Mouse (Mus musculus): ENCODE results near the gene Adgrf3.
"Not testable (repeated sequence)": the region's sequence is repeated elsewhere in the genome, so short reads cannot be mapped to it uniquely, and the experiment has no call there.

The Adgrf3 gene

DNA sequence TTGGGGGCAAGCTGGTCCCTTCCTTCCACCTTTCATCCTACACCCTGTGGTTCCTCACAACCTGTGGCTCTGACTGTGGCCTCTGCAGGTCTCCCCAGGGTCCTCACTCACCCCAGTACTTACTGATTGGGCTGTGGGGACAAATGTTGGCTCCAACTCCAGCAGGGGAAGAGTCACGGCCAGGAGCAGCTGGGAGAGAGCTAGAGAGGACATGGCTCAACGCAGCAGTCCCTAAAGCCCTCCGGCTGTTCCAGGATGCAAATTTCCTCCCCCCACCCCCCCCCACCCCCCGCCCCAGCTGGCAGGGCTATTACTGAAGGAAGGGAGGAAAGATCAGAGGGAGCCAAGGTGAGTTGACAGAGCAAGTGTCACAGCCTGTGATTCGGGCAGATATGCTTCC lies at the start of gene Adgrf3:
TSS of gene Adgrf3 (minus strand) at position 230 of the 400 bp plus-strand sequence.
- no peak for DNase-seq (ENCODE audit: low spot score in 2 of 2)

DNA sequence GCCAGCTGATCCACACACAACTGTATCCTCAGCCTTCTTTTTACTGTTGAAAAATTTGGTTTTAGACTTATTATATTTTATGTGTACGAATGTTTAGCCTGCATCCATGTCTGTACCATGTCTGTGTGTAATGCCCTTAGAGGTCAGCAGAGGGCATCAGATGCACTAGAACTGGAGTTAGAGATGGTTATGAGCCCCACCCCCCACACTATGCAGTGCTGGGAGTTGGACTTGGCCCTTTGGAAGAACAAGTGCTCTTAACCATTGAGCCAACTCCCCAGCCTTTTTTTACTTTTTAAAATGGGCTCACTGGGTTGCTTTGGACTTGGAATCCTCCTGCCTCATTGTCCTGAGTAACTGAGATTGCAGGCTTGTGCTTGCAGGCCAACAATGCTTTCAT lies 42.1 kb upstream of the Adgrf3 start:
- no peak for DNase-seq (ENCODE audit: low spot score in 2 of 2)

DNA sequence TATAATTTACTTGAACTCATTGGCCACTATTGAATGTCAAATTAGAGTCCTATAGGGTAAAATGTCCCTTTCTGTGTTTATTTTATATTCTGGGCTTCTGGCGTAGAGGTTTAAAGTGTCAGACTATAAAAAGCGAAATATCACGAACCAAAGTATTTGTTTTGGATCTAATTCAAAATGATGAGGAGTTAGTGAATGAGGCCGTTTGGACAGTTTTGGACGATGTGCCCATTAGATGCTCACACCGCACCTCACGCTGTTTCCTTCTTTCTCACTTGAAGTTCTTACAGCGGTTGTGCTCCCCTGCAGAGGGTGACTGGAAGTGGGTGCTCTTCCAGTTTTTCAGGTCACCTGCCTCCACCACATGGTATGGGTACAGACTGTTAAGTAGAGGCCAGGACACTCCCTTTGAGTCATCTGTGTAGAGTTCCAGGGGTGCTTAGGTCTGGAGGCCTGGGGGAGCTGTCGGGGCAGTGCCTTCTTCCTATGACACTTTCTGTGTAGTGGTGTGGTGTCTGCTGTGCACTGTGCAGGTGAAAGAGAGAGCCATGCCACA lies 40.4 kb upstream of the Adgrf3 start:
- DNase-seq (ENCODE audit: low spot score in 2 of 2): no peak

DNA sequence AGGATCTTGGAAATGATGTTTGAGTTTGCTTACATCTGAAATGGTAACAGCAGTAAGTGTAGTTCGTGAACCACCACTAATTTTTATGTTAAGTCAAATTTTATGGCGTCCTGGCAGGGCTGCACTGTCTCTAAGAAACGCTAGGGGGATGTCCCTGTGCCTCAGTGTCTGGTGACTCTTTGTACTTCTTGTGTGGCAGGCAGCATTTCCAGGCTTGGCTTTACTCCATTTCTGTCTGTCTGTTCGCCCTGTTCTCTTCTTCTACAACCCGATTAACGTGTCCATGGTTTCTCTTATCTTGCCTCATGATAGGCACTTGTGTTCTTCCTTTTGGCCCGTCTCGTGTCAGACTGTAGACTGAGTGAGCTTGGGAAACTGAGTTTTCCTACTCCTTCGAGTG lies 38.2 kb upstream of the Adgrf3 start:
- no peak for DNase-seq (ENCODE audit: low spot score in 2 of 2)

DNA sequence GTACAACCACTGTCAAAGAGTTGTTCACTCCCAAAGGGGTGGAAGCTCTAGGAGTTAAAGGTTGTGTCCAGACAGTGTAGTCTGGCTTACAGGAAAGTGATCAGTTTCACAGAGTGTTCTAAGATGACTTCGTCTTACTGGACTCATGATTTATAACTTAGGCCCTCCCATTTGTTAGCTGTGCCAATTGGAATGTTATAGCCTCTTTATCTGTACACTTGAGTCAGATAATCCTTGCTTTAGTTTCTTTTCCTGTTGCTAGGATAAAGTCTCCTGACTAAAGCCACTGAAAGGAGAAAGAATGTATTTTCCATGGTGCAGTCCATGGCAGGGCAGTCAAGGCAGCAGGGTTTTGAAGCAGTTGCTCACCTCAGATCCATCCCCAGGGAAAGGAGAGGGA lies 36.9 kb upstream of the Adgrf3 start:
- DNase-seq (ENCODE audit: low spot score in 2 of 2): no peak

DNA sequence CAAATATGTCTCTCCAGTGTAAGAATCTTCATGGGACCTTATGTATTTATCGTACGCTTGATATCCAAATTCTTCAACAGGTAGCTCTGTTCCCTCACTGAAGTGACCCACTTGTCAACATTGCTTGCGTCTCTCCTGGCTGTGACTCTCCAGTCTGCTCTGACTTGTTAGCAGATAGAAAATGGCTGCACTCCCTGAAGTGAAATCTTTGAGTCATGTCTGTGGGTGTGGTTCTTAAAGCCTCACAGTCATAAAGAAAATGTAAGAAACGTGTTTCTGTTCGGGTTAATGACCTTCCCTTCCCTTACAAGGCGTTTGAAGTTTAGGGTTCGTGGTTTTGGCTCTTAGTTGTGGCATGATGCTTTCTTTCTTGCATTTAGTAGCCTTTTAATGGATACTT lies 35.0 kb upstream of the Adgrf3 start:
- DNase-seq (ENCODE audit: low spot score in 2 of 2): no peak

DNA sequence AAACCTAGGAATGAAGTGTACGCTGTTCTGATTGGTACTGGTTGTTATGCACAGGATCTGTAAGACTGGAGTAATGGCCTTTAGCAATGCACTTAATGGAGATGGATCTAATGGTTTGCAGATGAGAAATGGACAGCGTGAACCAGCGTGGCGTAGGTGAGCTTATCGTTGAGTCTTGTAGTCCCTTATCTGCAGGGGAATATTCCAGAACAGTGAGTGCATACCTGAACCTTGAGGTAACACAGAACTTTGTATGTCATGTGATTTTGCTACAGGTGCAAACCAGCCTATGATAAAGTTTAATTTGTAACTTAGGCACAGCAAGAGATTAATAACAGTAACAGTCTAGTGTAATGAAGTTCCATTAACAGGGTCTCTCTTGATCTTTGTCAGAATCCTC lies 33.0 kb upstream of the Adgrf3 start:
- DNase-seq (ENCODE audit: low spot score in 2 of 2): no peak

DNA sequence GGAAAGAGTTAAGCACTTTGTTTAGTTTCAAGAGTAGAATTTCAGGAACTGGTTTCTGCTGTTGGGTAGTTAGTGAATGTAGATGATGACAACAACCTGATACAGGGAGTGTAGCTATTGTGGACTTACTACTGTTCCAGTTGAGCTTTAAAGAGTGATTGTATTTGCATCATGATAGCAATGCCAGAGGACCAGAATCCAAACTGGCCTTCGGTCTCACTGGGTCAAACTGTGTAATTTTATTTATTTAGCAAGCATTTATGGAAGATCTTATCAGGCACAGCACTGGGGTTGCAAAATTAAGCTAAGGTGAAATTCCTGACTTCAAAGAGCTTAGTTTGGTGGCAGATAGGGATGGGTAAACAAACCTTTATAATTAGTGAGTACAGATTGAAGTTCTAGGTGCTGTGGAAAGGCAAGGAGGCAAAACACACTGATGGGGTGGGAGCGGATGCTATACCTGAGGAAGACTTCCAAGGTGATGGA lies 30.2 kb upstream of the Adgrf3 start:
- no peak for DNase-seq (ENCODE audit: low spot score in 2 of 2)

DNA sequence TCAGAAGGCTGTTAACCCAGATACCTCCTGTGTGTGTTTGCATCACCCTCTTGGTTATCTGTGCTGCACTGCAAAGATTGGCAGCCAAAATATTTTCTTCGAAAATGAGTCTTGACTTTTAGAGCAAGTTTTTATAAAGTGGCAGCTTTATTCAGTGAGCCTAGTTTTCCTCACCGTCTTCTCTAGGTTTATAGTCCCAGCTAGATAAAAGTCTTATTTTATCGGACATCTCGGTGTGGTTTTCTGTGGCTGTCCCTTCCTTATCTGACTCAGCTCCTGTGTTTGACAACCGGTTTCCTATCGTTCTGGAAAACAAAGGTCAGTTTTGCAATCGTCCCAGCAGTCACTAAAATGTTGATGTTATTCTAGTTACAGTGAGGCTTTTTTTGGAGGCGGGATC lies 28.5 kb upstream of the Adgrf3 start:
- no peak for DNase-seq (ENCODE audit: low spot score in 2 of 2)

DNA sequence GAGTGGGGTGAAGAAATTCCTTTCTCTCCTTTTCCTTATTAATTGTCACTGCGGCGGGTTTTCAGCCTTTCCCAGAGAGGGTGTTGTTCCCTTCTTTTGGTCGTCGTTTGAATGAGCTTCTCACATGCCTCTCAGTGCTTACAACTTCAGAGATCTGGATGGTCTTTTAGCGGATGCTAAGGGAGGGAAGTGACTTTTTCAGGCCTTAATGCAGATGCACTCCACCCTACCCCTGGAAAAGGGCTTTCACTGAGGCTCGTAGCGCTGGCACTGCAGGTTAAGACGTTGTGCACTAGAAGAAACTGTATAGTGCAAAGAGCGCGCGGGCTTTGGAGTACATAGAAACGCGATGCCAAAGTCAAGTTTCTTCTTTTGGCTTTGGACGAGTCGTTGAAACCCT lies 27.5 kb upstream of the Adgrf3 start:
- no peak for DNase-seq (ENCODE audit: low spot score in 2 of 2)

DNA sequence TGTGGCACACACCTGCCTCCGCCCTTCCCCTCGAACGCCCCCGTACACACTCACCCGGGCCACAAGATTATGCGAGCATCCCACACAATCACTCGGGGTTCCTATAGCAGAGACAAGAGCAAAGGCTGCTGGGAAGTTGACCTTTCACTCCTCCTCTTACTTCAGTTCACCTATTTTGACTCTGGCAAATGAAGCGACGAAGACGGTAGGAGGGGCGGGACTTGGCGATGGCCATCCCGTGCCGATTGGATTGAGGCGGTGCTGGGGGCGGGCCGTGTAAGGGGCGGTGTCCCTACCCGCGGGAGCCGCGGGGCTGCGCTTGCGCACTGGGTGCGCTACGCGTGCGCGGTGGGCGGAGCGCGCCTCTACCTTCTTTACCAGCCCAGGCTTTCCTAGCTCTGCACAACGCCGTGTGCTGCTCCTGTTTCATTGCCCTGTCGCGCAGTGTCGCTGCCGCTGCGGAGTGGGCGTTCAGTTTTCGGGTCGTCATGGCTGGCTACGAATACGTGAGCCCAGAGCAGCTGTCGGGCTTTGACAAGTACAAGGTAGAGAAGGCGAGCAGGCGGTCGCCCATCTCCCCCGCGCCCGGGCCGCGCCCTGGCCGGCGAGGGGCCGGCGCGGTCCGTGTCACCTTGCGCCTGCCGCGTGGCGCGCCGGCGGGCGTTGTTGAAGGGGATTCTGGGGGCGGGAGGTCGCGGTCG lies 26.9 kb upstream of the Adgrf3 start, which contains the start of gene Selenoi:
TSS of gene Selenoi (plus strand) at position 311 of the 701 bp plus-strand sequence.
- DNase-seq (ENCODE audit: low spot score in 2 of 2): peak; percentile 98 to 99

DNA sequence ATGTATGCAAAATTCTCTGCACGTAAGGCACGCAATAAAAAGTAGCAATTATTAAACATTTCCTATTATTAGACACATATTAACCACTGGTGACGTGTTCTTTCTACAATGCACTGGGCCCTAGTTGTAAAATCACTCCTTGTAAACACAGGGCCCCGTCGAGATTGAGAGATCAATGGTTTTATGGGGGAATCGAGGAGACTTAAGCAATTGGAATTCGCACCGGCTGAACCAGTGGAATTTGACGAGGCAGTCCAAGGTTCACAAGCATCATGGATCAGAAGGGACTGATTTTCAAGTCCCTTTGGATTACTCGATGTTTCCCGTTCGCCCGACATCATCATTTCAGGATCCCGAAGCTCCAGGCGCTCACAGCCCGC lies 26.4 kb upstream of the Adgrf3 start:
- DNase-seq (ENCODE audit: low spot score in 2 of 2): no peak

DNA sequence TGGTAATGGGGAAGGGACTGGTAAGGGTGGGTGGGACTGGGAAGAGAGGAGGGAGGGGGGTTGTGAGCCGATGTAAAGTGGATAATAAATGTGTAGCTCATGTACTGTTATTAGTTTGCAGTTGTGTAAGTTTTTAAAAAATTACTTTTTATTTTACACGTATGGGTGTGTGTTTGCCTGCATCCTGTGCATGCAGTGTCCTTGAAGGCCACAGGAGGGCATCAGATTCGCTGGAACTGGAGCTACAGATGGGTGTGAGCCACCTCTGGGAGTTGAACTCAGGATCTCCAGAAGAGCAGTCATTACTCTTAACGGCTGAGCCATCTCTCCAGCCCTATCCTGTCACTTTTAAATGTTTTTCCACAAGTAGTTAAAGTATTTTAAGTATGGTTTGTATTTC lies 25.4 kb upstream of the Adgrf3 start:
- DNase-seq (ENCODE audit: low spot score in 2 of 2): no peak

DNA sequence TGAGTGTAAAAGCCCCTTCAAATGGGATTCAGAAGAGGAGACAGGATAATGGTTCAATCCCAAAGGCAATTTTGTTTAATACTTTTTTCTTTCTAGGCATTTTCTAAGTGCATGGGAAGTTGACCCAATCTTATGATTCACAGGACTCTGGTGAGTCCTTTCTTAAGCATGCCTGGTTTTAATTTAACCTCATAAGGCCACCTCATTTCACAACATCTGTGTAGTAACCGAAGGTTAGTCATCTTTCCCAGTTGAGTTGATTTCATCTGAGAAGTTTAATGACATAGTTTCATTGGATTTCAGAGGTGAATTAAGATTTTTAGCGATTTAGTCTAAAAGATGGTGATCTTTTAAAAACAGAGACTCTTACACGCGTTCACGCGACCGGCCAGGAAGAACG lies 17.2 kb upstream of the Adgrf3 start:
- DNase-seq (ENCODE audit: low spot score in 2 of 2): no peak

DNA sequence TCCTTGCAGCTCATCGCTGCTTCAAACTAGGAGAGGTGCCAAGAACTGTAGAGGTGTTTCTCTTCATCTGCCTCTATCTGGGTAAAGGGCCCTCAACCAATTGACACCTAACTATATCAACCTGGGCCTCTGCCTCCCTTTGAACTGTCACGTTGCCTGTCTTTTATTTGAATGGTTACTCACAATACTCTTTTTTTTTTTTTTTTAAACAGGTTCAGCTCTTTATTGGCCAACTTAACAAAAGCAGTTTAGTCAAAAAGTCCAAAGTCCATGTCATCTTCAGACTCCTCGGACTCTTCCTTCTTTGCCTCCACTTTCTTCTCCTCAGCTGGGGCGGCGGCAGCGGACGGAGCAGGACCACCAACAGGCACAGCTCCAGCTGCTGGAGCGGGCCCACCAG lies 15.1 kb upstream of the Adgrf3 start:
- no peak for DNase-seq (ENCODE audit: low spot score in 2 of 2)

DNA sequence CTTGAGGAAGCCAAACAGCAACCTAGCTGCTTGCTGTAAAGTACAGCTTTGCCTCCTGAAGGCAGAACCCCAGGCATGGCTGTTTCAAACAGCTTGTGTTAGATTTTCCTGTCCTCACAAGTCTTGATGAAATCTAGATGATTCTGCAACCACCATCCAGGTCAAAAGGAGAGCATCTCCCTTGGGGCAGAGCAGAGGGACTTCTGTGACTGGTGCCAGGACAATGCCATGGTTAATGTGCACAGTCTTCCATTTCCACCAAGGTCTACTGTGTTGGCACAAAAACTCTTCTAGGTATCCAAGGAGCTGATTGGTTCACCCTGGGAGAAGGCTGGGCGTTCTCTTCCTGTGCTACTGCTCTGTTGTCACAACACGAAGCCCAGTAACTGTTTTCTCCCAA lies 14.2 kb upstream of the Adgrf3 start:
- DNase-seq (ENCODE audit: low spot score in 2 of 2): no peak

DNA sequence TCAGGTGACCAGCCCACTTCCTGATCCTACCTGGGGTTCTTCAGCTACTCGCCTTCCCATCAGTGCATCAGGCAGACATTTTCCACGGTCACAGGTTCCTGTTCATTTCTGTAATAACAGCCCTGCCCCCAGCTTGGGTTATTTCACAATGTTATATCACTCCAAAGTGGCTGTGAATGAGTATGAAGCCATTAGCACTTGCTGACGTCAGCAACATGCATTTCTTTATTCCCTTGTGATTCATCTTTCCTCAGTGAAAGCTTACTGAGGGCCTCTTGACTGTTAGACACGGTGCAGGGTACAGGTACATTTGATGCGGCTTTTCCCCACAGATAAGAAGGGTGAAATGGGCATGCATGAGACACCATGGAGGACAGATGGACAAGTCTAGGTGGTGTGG lies 10.4 kb upstream of the Adgrf3 start:
- no peak for DNase-seq (ENCODE audit: low spot score in 2 of 2)

DNA sequence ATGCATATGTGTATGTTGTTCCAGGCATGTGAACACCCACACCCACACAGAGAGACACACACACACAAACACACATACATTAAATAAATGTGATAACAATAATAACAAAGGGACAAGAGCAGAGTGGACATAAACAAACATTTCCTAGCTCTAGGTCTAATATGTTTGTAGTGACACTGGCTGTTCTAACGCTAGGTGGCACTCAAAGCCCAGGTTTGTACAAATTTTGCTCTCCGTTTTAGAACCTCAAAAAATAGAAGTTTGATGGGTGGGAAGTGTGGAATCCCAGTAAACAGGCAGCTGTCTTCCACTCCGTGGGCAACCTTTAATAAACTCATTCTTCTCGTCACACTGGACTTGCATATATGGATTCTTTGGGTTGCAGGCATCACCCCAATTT lies 9.4 kb upstream of the Adgrf3 start:
- DNase-seq (ENCODE audit: low spot score in 2 of 2): peak in 1 of 2 experiments; percentile 55

DNA sequence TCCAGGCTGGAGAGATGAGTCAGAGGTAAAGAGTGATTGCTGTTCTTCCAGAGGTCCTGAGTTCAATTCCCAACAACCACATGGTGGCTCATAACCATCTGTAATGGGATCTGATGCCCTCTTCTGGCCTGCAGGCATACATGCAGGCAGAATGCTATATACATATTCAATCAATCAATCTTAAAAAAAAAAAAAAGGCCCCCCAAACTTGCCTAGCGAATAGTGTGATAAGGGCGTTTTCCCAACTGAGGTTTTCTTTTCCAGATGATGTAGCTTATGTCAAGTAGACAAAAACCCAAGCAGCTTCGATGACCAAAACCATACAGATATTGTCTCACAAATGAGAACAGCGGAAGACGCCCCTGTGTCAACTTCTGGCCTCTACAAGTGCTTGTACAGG lies 5.2 kb upstream of the Adgrf3 start:
- not testable (repeated sequence) for DNase-seq (ENCODE audit: low spot score in 2 of 2)

DNA sequence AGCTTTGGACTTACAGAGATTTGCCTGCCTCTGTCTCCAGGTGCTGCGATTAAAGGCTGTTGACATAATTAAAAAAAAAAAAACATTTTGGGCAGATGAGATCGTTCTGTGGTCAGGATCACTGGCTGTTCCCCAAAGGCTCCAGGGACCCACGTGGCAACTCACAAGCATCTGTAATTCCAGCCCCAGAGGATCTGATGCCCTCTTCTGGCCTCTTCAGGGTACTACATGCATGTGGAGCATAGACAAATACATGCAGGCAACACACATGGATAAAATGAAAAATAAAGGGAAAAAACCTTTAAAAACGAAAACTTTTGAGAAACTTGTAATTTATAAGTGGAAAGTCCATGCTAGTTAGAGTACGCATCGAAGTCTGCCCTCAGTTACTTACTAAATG lies 1.8 kb upstream of the Adgrf3 start:
- no peak for DNase-seq (ENCODE audit: low spot score in 2 of 2)

DNA sequence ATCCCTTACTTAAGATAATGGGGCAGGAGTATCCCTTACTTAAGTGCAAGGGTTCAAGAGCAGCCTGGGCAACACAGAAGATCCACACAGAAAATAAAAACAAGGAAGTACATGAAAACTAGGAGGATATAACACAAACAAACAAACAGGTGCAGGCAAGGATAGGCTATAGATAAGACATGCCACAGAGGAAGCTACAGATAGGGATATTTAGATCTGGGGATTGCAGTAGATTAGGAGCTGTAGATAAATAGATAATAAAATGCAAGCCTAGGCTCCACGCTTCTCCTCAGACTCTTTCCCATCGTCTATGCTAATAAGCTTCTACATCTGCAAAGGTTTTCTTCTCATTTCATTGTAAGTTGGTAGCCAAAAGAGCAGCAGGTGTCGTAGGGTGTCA lies 488 bp downstream of the Adgrf3 start:
- no peak for DNase-seq (ENCODE audit: low spot score in 2 of 2)

DNA sequence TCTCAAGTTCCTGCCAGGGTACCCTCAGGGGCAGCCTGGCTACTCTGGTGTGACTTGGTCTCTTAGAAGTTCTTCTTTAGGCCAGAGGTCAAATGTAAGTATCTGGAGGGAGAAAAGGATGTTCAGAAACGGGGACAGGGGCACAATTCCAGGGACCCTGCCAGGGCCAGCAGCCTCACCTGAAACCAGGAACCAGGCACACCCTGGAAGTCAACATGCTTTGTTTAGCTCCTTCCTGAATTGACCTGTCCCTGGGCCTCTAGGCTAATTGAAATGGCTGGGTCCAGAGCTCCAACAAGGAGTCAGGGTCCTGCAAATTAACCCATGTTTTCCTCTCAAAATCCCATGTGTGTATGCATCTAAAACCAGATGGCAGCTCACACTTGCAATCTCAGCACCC lies 1.1 kb downstream of the Adgrf3 start:
- no peak for DNase-seq (ENCODE audit: low spot score in 2 of 2)

DNA sequence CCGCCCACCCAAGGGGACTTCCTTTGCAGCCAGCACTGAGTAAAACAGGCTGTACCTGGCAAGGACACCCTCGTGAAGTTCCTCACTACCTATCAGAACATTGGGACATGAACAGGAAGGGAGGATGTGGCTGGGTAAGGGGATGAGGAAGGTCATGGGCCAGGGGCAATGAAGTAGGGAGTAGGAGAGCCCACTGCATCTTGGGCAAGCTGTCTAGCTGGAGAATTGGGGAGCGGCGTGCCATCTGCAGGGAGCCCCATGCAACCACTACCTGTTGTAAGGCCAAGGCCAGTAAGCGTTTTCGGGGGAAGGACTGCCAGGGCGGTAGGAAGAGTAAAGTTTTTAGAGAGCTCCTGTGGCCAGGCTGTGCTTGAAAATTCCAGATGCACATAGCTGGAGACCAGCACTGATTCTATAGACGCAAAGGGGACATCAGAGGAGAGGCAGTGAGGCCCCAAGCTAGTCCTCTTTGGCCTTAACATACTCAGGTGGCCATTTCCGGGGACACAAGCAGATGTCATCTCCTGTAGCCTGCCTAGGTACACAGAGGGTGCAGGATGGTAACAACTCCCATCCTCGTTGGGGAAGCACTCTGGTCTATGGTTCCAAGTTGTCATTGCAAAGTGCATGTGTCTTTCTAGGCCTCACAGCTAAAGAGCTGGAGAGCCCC lies 2.2 kb downstream of the Adgrf3 start:
- DNase-seq (ENCODE audit: low spot score in 2 of 2): no peak
